Comparison of ENCODE assay signal across 15 mouse cellular contexts in genomic region chr14:51892191-51892939, GRCm38 (mm10). TPM values are rescaled to one million over a fixed set of nuclear protein-coding genes. Genes with fewer than 3 reads are reported as not detected.
DNase-seq lines count a peak whose midpoint lies in the region; ATAC-seq and TF ChIP-seq lines count a peak whose summit lies in the region.
"Had no signal": no experiment of that assay in that cellular context is flagged by ENCODE, and none has a peak within 500 bp of the region (broad histone marks: within the 10 kb centered on the region; RNA-seq: fewer than 3 reads in every experiment).

Slc39a2 (plus strand) TSS chr14:51892889.

- 0 out of 2 replicates have a peak within 1 kb of the TSS, but pooled peaks have one; percentile 12 for H3K4me2 ChIP-seq in liver, embryonic 12.5 days
- H3K4me2 ChIP-seq: hindbrain, embryonic 14.5 days; midbrain, embryonic 11.5 days had no signal

- H3K27me3 ChIP-seq in liver, embryonic 12.5 days (replicated peaks) = peaks cover 7% of the 10 kb centered on the region
- no peaks in the 10 kb centered on the region for H3K27me3 ChIP-seq in ES-Bruce4 (ENCODE audit: control insufficient read depth, insufficient read depth, low read length, poor library complexity, severe bottlenecking)

- TF ChIP-seq EP300 in ES-Bruce4 (IDR thresholded peaks at IDR 0.05; ENCODE audit: insufficient read depth, low read depth, low read length) = no peak

- DNase-seq in liver = no peak
- DNase-seq in CD4-positive, CD25-positive, alpha-beta regulatory T cell, adult 2 months (ENCODE audit: low read depth, low spot score) = peak; percentile 54
- DNase-seq in MN1 (ENCODE audit: low spot score) = no peak
- DNase-seq in heart, adult 11 months = no peak
- DNase-seq: adrenal gland, postnatal 25 days; cerebellum, postnatal 36 days; gastrocnemius, postnatal 14 days; right cerebral cortex, postnatal 25 days had no signal

- WGBS in liver, embryonic 12.5 days (ENCODE audit: insufficient replicate concordance) = 82% methylated on average over 9 of the region's 9 CpGs

- peaks cover 30% of the 10 kb centered on the region for H3K4me1 ChIP-seq in liver, embryonic 12.5 days
- H3K4me1 ChIP-seq in ES-Bruce4 (ENCODE audit: control insufficient read depth, insufficient read depth, low read length) = peaks cover 3% of the 10 kb centered on the region
- H3K4me1 ChIP-seq in cortical plate, adult 2 months (ENCODE audit: control insufficient read depth, insufficient read depth, low read length) = no peaks in the 10 kb centered on the region

- H3K27ac ChIP-seq in liver, embryonic 12.5 days = no peak within 1 kb of the TSS
- H3K27ac ChIP-seq in ES-Bruce4 (ENCODE audit: insufficient read depth, low read length) = peak within 1 kb of the TSS; percentile 64
- H3K27ac ChIP-seq in cortical plate, adult 2 months (ENCODE audit: insufficient read depth, low read length) = no peak within 1 kb of the TSS
- H3K27ac ChIP-seq: hindbrain, embryonic 14.5 days; macrophage had no signal

- ATAC-seq in liver, embryonic 12.5 days = no peak
- ATAC-seq: intestine, postnatal 0 days had no signal

- TF ChIP-seq CTCF in ES-Bruce4 (IDR thresholded peaks at IDR 0.05; ENCODE audit: low read depth, low read length) = no peak
- TF ChIP-seq CTCF in cortical plate, adult 2 months (IDR thresholded peaks at IDR 0.05; ENCODE audit: extremely low read depth, insufficient read depth, low read length) = no peak

- H3K36me3 ChIP-seq in liver, embryonic 12.5 days = peaks cover 50% of the 10 kb centered on the region
- H3K36me3 ChIP-seq in ES-Bruce4 (ENCODE audit: control insufficient read depth, insufficient read depth, low read length, poor library complexity, severe bottlenecking) = peaks cover 36% of the 10 kb centered on the region

- H3K9me3 ChIP-seq in liver, embryonic 12.5 days (replicated peaks) = no peaks in the 10 kb centered on the region
- no peaks in the 10 kb centered on the region for H3K9me3 ChIP-seq in ES-Bruce4 (replicated peaks; ENCODE audit: control insufficient read depth, insufficient read depth, low read length, poor library complexity, severe bottlenecking)

- no peak within 1 kb of the TSS for H3K9ac ChIP-seq in liver, embryonic 12.5 days
- no peak within 1 kb of the TSS for H3K9ac ChIP-seq in ES-Bruce4 (ENCODE audit: low read depth, poor library complexity, severe bottlenecking)
- H3K9ac ChIP-seq: hindbrain, embryonic 14.5 days had no signal

- H3K4me3 ChIP-seq in liver, embryonic 12.5 days = no peak within 1 kb of the TSS
- no peak within 1 kb of the TSS for H3K4me3 ChIP-seq in ES-Bruce4 (ENCODE audit: low read depth, low read length)
- no peak within 1 kb of the TSS for H3K4me3 ChIP-seq in cortical plate, adult 2 months (ENCODE audit: insufficient read depth, low read length)

- no peak for TF ChIP-seq POLR2A in ES-Bruce4 (IDR thresholded peaks at IDR 0.05; ENCODE audit: insufficient read depth, low read length)
- TF ChIP-seq POLR2A in cortical plate, adult 2 months (IDR thresholded peaks at IDR 0.05; ENCODE audit: extremely low read depth, insufficient read depth, low read length) = no peak

RNA-seq across cellular contexts. Expression of gene Slc39a2, which starts in this region (rescaled TPM):
- polyA plus RNA-seq in liver, embryonic 12.5 days (2016; fragmentation: Nextera tagmentation; extraction: Ambion mirVana) = 0.06 and 0.11 TPM in 2 replicates
- polyA plus RNA-seq in ES-Bruce4 (2011; ENCODE audit: insufficient read depth, insufficient read length, low read depth, missing spikeins) = 2.7 and 3.3 TPM in 2 replicates
- polyA plus RNA-seq in cortical plate, adult 2 months (2012; rRNA removed) = 17.8 and 18.7 TPM in 2 replicates
